Mouse (Mus musculus) neural tube, embryonic 13.5 days (tissue): Measurements from ENCODE around the gene Map3k5. TPM values are rescaled to one million over a fixed set of nuclear protein-coding genes. Genes with fewer than 3 reads are reported as not detected.

Experiments
- ATAC-seq: fragments of 200-750 bp; cut with Nextera tagmentation; 2 replicates; pipeline ENCODE4 v1.8.0; 2017; ENCODE audit warnings: low read depth, mild to moderate bottlenecking, moderate TSS enrichment, moderate library complexity
- H3K27ac ChIP-seq: fragments of 300-500 bp; sonication (generic); replicated peaks from 2 replicates; pipeline ENCODE4 v1.5.1; 2015; ENCODE audit warnings: moderate library complexity, mild to moderate bottlenecking, inconsistent platforms
- H3K27me3 ChIP-seq: fragments of 300-500 bp; sonication (generic); 2 replicates; pipeline ENCODE4 v1.6.1; 2015; ENCODE audit warnings: mild to moderate bottlenecking, inconsistent platforms
- H3K36me3 ChIP-seq: fragments of 300-500 bp; sonication (generic); 2 replicates; pipeline ENCODE4 v1.6.1; 2015; ENCODE audit warnings: mild to moderate bottlenecking, inconsistent platforms
- H3K4me1 ChIP-seq: fragments of 300-500 bp; sonication (generic); replicated peaks from 2 replicates; pipeline ENCODE4 v1.6.1; 2015; ENCODE audit warnings: inconsistent platforms
- H3K4me2 ChIP-seq: fragments of 300-500 bp; sonication (generic); 2 replicates; pipeline ENCODE4 v1.6.1; 2015; ENCODE audit warnings: inconsistent platforms, mild to moderate bottlenecking, moderate library complexity
- H3K4me3 ChIP-seq: fragments of 300-500 bp; sonication (generic); 2 replicates; pipeline ENCODE4 v1.5.1; 2015; ENCODE audit warnings: mild to moderate bottlenecking, inconsistent platforms
- H3K9ac ChIP-seq: fragments of 300-500 bp; sonication (generic); 2 replicates; pipeline ENCODE4 v1.6.1; 2015; ENCODE audit warnings: moderate library complexity, mild to moderate bottlenecking, inconsistent platforms
- H3K9me3 ChIP-seq: fragments of 300-500 bp; sonication (generic); 2 replicates; pipeline ENCODE4 v1.6.1; 2016; ENCODE audit warnings: inconsistent platforms
- WGBS: fragments of 180-500 bp; shearing (Covaris S2); methylation state at CpG from one replicate; pipeline ENCODE4 v1.1.7; 2015; 5-methylcytosine and 5-hydroxymethylcytosine counted together
- polyA plus RNA-seq: library from polyadenylated mRNA; unstranded; fragments of >200 nt; fragmentation: Nextera tagmentation; extraction: Ambion mirVana; gene quantifications from 2 replicates; pipeline ENCODE4 v1.2.1, GENCODE M21; 2015

Map3k5 gene
- polyA plus RNA-seq, 1 experiment from 2014 or later: 0.87 TPM

DNA sequence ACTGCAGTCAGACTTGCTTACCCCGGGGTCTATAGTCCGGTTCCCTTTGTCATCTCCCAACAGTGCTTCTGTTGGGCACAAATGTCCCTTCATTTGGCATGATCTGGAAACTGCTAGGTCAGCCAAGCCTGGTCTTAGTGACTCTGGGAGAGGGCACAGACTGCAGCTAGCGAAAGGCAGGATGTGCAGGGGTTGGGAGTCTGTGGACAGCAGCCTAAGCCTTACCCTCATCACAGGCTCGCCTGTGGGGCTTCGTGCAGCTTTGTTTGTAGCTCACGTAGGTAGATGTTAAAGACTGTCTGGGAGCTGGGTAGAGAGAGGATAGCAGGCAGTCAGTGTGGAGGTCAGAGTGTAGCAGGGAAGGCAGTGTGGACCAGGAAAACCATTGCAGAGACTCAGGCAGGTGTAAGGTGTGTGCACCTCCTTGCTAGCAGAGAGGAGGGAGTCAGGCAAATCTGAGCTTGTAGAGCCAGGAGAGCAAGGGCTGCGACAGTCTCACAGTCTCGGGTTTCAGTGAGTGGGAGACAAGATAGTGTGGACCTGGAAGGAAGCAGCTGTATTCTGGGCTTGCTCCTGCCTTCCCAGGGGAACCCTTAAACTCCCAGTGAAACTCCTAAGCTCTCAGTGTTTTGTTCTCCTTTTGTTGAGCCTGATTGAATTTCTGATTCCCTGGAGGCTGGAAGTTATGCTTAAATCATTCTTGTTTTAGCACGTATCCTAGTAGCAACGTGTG, 88.5 kb downstream of the Map3k5 start:
- Histone ChIP-seq H3K4me3 (no peak overlapping the region), H3K4me2 (no peak overlapping the region), H3K9ac (no peak overlapping the region), H3K9me3 (0 out of 2 replicates have a peak, but pooled peaks cover 4% of the 10 kb centered on the region), H3K36me3 (no peaks in the 10 kb centered on the region), H3K27me3 (no peaks in the 10 kb centered on the region), H3K27ac (no peak overlapping the region), H3K4me1 (peaks cover 17% of the 10 kb centered on the region)
- peak; percentile 40; the same call in 1 of the 2 replicates for ATAC-seq
- WGBS: 56% methylated on average over 10 of the region's 10 CpGs

DNA sequence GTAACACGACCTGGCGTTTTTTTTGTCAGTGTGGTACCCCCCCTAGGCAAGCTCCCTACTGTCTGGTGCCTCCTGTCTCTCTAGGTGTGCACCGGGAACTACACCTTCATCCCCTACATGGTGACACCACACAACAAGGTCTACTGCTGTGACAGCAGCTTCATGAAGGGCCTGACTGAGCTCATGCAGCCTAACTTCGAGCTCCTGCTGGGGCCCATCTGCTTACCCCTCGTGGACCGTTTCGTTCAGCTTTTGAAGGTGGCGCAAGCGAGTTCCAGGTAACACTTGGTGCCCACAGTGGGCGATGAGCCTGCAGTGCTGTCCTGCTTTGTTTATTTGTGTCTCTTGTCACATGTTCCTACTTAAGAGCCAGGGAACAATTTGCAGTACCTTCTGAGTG, 89.3 kb downstream of the Map3k5 start:
- Histone ChIP-seq H3K27me3 (no peaks in the 10 kb centered on the region), H3K4me1 (peaks cover 17% of the 10 kb centered on the region), H3K36me3 (no peaks in the 10 kb centered on the region), H3K27ac (no peak overlapping the region), H3K4me2 (no peak overlapping the region), H3K9me3 (no peaks in the 10 kb centered on the region), H3K9ac (no peak overlapping the region), H3K4me3 (no peak overlapping the region)
- WGBS: 68% methylated on average over 10 of the region's 10 CpGs
- ATAC-seq: no peak

DNA sequence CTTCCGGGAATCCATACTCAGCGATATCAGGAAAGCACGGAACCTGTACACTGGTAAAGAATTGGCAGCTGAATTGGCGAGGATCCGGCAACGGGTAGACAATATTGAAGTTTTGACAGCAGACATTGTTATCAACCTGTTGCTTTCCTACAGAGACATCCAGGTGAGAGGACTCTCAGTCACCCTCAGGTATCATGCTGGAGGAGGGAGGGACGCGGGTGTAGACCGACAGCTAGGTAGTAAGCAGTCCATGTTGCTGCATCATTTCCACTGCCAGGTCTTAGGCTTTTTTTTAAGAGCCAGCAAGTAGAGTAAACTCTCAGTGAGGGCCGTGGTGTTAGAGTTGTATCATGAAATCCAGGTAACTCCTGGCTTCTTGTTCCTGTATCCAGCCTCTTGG, 90.6 kb downstream of the Map3k5 start:
- Histone ChIP-seq H3K27me3 (no peaks in the 10 kb centered on the region), H3K9ac (no peak overlapping the region), H3K9me3 (no peaks in the 10 kb centered on the region), H3K4me2 (no peak overlapping the region), H3K4me3 (no peak overlapping the region), H3K4me1 (peaks cover 17% of the 10 kb centered on the region), H3K27ac (no peak overlapping the region), H3K36me3 (no peaks in the 10 kb centered on the region)
- WGBS: 97% methylated on average over 10 of the region's 10 CpGs
- ATAC-seq: no peak

DNA sequence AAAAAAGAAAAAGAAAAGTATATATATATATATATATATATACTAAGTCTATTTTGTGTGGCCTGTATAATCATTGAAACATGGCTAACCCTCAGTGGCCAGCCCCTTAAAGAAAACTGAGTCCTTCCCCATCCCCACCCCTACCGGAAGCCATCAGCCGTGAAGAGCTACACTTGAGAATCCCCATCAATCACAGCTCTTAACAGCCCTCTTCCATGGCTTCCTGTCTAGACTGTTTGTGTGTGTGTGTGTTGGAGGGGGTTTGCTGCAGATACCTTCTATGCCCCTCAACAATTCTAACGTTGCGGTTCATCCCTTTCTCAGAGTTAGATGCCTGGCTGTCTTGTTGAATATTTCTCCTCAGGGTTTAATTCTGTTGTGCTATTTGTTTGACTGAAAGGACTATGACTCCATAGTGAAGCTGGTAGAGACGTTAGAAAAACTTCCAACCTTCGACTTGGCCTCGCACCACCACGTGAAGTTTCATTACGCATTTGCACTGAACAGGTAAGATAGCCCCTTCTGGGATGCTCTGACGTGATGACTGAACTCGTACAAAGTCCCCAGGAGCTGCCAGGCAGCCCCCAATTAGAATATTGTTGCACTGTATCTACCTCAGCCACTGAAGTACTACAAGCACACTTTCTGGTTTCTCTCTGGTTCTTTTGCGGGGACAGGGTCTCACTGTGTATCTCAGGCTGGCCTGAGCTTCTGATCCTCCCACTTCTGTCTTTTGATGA, 91.7 kb downstream of the Map3k5 start:
- Histone ChIP-seq H3K27me3 (no peaks in the 10 kb centered on the region), H3K36me3 (no peaks in the 10 kb centered on the region), H3K27ac (no peak overlapping the region), H3K9ac (no peak overlapping the region), H3K4me1 (peaks cover 17% of the 10 kb centered on the region), H3K4me3 (no peak overlapping the region), H3K4me2 (no peak overlapping the region), H3K9me3 (no peaks in the 10 kb centered on the region)
- 75% methylated on average over 12 of the region's 12 CpGs for WGBS
- no peak for ATAC-seq

DNA sequence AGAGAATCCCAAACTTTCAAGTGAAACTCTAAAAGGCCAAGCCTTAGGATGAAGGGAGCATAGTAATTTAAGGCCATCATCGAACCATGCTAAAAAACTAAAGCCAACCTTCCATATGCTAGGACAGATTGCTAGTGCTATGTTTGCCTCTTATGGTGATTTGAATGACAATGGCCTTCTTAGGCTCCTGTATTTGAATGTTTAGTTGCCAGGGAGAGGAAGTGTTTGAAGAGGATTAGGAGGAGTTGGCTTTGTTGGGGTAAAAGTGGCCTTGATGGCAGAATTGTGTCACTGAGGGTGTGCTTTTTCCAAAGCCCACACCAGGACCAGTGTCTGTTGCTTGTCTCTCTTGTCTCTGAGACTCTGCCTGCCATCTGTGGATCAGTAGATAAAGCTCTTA, 96.4 kb downstream of the Map3k5 start:
- Histone ChIP-seq H3K9me3 (no peaks in the 10 kb centered on the region), H3K27me3 (no peaks in the 10 kb centered on the region), H3K27ac (no peak overlapping the region), H3K4me3 (no peak overlapping the region), H3K4me1 (no peaks in the 10 kb centered on the region), H3K36me3 (no peaks in the 10 kb centered on the region), H3K4me2 (no peak overlapping the region), H3K9ac (no peak overlapping the region)
- WGBS: 77% methylated on average over 1 of the region's 1 CpGs
- no peak for ATAC-seq

DNA sequence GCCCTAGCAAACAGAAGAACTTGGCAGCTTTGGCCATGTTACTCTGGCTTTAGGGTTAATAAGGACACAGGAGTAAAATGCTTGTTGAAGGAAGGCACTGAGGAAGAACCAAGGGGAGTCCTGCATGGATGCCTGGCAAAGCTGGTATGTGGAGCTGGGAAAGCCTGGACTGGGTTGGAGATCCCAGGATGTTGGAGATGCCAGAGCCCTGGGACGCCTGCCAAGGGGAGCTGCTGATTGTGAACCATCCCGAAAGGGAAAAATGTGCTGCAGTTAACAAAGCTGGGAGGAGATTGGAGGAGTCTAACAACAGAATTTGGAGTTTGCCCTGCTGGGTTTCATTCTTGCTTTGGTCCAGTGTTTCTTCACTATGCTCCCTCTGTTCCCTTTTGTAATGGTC, 97.7 kb downstream of the Map3k5 start:
- H3K4me3 ChIP-seq: no peak overlapping the region
- no peaks in the 10 kb centered on the region for H3K36me3 ChIP-seq
- H3K4me2 ChIP-seq: no peak overlapping the region
- H3K9ac ChIP-seq: no peak overlapping the region
- no peaks in the 10 kb centered on the region for H3K9me3 ChIP-seq
- no peaks in the 10 kb centered on the region for H3K27me3 ChIP-seq
- ATAC-seq: no peak
- WGBS: 80% methylated on average over 2 of the region's 2 CpGs
- no peaks in the 10 kb centered on the region for H3K4me1 ChIP-seq
- H3K27ac ChIP-seq: no peak overlapping the region

DNA sequence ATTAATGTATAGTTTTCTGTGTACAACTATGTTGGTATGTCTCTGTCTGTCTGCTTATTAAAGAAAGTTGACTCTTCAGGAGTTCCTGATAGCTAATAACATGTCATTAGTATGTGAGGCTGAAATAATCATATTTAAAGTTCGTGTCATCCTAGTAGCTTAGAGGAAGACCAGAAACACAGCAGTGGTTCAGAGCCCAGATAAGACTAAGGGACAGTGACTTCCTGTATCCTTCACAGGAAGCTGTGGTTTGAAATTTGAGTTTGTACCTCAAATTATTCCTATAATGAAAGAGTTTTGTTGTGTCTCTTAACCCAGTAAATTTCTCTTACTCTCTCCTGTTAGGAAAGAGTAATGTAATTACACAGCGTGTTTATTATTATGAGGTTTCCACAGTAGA, 102.1 kb downstream of the Map3k5 start:
- no peak overlapping the region for H3K27ac ChIP-seq
- no peak overlapping the region for H3K4me2 ChIP-seq
- no peak for ATAC-seq
- peaks cover 4% of the 10 kb centered on the region; the same call in 1 of the 2 replicates for H3K4me1 ChIP-seq
- no peaks in the 10 kb centered on the region for H3K27me3 ChIP-seq
- 82% methylated on average over 2 of the region's 2 CpGs for WGBS
- H3K9ac ChIP-seq: no peak overlapping the region
- no peaks in the 10 kb centered on the region for H3K9me3 ChIP-seq
- no peak overlapping the region for H3K4me3 ChIP-seq
- H3K36me3 ChIP-seq: no peaks in the 10 kb centered on the region

DNA sequence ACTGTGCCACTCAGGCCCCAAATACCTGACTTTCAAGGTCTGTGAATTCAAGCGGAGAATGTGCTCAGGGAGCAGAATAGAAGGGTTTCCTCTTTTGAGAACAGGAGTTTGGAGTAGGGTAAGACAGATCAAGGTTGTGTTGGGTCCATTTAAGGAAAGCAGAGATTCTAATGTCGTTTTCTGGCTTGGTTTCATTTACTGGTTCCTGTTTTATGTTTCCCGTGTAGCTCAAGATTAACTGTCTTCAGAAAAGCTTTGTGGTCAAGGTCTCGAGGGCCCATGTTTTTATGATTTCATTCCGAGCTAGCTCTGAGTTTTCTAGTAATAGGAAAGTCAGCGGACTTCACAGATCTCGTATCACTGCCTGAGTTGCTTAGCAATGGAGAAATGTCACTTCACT, 102.6 kb downstream of the Map3k5 start:
- Histone ChIP-seq H3K4me1 (peaks cover 4% of the 10 kb centered on the region; the same call in 1 of the 2 replicates), H3K36me3 (no peaks in the 10 kb centered on the region), H3K4me3 (no peak overlapping the region), H3K9me3 (no peaks in the 10 kb centered on the region), H3K27me3 (no peaks in the 10 kb centered on the region), H3K27ac (no peak overlapping the region), H3K9ac (no peak overlapping the region), H3K4me2 (no peak overlapping the region)
- no peak for ATAC-seq
- WGBS: 79% methylated on average over 7 of the region's 7 CpGs

DNA sequence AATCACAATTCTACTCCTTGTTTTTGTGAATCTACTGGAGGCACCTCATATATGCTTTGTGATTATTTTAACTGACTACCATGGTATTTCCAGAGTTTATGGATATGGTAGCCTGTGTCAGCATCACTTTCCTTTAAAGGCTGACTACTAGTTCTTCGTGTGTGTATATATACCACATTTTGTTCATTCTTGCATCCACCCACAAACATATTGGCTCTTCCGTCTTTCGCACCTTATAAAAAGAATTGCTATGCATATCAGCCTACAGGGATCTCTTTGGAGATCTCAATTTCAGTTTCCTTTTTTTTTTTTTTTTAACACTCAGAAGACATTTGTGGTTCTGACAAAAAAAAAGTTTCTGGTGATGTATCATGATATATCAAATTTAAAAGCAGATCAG, 105.3 kb downstream of the Map3k5 start:
- H3K36me3 ChIP-seq: no peaks in the 10 kb centered on the region
- no peaks in the 10 kb centered on the region for H3K27me3 ChIP-seq
- H3K4me2 ChIP-seq: no peak overlapping the region
- H3K4me1 ChIP-seq: peaks cover 4% of the 10 kb centered on the region; the same call in 1 of the 2 replicates
- H3K9me3 ChIP-seq: no peaks in the 10 kb centered on the region
- no peak for ATAC-seq
- H3K27ac ChIP-seq: no peak overlapping the region
- H3K9ac ChIP-seq: no peak overlapping the region
- WGBS: 95% methylated on average over 3 of the region's 3 CpGs
- H3K4me3 ChIP-seq: no peak overlapping the region

DNA sequence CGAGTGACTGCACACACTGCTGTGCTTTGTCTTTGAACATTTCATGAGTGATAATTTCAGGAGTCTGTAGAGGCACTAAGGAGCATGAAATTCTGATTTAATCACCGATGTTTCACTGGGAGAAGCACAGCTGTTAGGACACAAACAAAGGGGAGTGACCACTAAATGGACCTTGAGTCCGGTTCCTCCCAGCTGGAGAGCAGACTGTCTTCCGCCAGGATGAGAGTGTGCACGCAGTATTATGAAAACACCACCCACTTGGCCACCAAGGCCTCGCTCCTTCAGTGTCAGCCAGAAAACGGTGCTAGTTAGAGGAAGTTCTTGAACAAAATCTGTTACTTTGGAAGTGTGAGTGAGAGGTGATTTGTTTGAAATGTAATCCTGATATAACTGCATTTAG, 105.8 kb downstream of the Map3k5 start:
- no peak for ATAC-seq
- Histone ChIP-seq H3K9ac (no peak overlapping the region), H3K9me3 (no peaks in the 10 kb centered on the region), H3K27ac (no peak overlapping the region), H3K4me3 (no peak overlapping the region), H3K27me3 (no peaks in the 10 kb centered on the region), H3K36me3 (no peaks in the 10 kb centered on the region), H3K4me1 (peaks cover 4% of the 10 kb centered on the region; the same call in 1 of the 2 replicates), H3K4me2 (no peak overlapping the region)
- 28% methylated on average over 7 of the region's 7 CpGs for WGBS

DNA sequence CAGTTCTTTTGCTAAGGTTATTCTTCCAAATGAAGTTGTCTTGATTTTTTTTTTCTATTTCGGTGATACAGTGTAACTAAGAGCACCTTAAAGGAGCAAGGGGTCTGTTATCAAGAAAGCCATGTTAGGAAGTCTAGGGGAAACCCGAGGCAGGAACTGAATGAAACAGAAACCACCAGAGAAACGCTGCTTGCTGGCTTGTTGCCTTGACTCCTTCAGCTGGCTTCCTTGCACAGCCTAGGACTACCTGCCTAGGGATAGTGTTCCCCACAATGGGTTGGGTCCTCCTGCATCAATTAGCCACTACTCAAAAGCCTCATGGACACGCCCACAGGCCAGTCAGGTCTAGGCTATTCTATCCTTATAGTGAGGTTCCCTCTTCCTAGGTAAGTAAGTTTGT, 106.4 kb downstream of the Map3k5 start:
- no peaks in the 10 kb centered on the region for H3K36me3 ChIP-seq
- H3K4me3 ChIP-seq: no peak overlapping the region
- no peak overlapping the region for H3K9ac ChIP-seq
- 86% methylated on average over 4 of the region's 4 CpGs for WGBS
- H3K27me3 ChIP-seq: no peaks in the 10 kb centered on the region
- H3K4me1 ChIP-seq: peaks cover 4% of the 10 kb centered on the region; the same call in 1 of the 2 replicates
- no peak for ATAC-seq
- no peak overlapping the region for H3K27ac ChIP-seq
- no peak overlapping the region for H3K4me2 ChIP-seq
- H3K9me3 ChIP-seq: no peaks in the 10 kb centered on the region

DNA sequence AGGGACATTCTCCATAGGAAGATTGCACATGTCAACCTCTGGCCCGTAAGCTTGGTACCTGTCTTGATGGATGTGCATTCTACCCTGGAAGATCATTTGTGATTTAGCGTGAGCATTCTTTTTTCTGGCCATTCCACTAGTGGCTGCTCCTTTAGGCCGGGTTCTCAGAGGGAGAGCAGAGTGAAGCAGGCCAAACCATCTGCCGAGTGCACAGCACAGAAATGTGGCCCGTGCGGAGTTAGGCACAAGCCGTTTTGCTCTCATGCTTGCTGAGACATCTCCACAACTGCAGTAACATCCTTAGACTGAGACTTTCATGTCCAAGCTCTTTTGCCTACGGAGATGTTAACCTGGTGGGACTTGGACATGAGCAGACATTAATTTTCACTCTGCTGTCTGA, 107.8 kb downstream of the Map3k5 start:
- H3K4me1 ChIP-seq: peaks cover 4% of the 10 kb centered on the region; the same call in 1 of the 2 replicates
- H3K36me3 ChIP-seq: no peaks in the 10 kb centered on the region
- no peaks in the 10 kb centered on the region for H3K27me3 ChIP-seq
- H3K9me3 ChIP-seq: no peaks in the 10 kb centered on the region
- H3K27ac ChIP-seq: no peak overlapping the region
- ATAC-seq: no peak
- no peak overlapping the region for H3K4me2 ChIP-seq
- H3K4me3 ChIP-seq: no peak overlapping the region
- H3K9ac ChIP-seq: no peak overlapping the region
- WGBS: 93% methylated on average over 8 of the region's 8 CpGs
